Mouse (Mus musculus) kidney, postnatal 25 days (tissue): ENCODE measurements at regions not wholly inside any gene's neighbourhood (a gene's known extent, or its start where the extent isn't known, plus 50 kb on each side); places are given as distances from the start of the nearest gene placed in this dataset.

Source experiments
- DNase-seq, 2 experiments: peaks; one replicate each; pipeline ENCODE4 v3.0.0; 2021; ENCODE audit warnings: mixed read lengths in 2 of 2

DNA sequence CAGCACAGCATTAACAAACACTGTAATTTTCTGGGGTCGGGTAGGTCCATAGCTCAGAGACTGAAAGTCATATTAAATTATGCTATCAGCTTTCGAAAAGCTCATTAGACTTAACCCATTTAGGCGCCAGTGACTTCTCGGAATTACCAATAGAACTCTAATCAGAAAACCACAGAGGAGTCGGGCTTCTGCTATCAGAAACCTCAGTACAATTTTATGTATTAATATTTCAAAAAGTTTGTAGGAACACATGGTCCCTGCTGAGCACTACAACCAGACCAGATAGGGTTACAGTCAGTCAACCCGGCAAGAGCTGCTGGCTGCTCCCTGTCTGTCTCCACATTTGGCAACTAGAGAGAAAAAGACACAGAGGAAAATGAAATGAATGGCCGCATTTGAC lies 647.3 kb upstream of the Pabpc4l start:
- no peak for DNase-seq

DNA sequence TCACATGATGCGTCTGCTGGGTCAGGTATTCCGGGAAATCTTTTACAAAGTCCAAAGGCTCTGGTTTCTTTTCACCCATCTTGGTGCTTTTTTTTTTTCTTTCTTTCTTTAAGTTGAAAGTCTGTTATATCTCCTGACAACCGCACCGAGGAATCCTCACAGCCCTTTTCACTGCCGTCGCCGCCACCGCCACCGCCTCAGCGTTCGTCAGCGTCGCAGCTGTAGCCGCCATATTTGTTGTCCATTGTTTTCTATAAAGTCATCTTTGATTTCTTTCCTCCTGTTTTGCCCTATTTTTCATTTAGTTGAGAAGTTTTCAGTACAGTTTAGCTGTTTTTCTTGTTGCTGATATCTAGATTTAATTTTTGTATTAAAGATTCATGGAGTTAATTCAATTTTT lies 603.5 kb upstream of the Pabpc4l start:
- no peak for DNase-seq

DNA sequence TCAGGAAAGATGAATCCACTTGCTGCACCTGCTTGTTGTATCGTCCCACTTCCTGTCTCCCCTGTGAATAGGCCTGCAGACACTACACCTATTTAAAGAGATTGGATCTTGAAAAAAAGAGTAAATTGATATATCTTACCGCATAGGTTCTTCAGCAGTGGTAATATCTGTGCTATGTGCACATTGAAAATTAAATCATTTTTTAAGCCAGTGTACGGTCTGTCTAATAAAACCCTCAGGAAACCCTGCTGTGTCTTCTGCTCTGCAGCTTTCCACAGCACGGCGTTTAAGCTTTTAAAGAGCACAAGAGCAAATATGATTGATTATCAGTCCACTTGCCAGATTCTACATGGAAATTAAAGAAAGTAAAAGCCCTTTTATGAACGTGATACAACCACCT lies 577.7 kb upstream of the Pabpc4l start:
- DNase-seq, result no peak

DNA sequence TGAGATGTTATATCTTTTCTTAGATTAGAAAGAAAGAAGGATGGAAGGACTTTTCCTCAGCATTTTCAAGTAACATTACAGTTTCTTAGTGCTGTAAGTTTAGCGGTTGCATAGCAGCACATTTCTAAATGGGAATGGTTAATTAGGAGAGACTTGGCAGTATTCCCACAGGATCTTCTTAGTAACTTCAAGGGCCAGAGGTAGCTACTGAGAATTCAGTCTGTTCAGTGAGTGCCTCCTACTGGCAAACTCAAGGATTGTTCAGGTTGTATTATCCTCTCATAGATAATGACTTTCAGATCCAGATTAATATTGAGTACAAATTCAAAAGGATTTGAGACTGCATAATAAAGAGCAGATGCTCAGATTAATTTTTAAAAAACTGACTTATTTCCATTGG lies 571.3 kb upstream of the Pabpc4l start:
- DNase-seq, result no peak

DNA sequence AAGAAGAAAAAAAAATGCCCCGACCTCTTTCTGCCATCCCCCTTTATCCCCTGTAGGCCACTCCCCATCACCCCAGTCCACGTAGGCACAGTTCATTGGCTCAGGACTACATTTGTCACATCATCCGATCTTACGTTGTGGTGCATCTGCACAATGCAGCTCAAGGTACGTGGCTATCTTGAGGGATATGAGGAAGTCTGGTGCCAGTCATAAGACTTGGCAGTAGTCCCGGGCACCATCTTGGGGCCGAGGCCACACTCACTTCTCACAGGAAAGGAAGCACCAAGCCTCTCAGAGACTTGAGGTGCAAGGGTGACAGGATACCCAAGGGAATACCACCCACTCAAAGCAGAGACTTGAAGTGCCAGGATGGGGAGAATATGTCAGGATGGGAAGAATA lies 570.5 kb upstream of the Pabpc4l start:
- DNase-seq, result no peak

DNA sequence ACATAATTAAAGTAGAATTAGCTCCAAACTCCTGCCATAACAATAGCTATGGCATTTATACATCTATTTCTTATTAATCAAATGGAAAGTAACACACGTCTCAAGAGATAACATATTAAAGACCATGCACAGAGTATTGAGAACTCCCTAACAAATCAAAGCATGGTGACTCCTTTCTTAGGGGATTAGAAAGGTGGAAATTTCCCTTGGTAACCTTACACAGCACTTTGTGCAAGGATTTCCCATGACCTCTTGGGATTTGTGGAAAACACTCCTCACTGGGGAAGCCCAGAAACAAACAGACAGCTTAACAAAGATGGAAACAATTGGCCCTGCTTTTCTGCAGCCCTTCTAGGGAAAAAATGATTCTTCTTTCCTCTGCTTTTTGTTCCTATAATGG lies 562.4 kb upstream of the Pabpc4l start:
- no peak for DNase-seq

DNA sequence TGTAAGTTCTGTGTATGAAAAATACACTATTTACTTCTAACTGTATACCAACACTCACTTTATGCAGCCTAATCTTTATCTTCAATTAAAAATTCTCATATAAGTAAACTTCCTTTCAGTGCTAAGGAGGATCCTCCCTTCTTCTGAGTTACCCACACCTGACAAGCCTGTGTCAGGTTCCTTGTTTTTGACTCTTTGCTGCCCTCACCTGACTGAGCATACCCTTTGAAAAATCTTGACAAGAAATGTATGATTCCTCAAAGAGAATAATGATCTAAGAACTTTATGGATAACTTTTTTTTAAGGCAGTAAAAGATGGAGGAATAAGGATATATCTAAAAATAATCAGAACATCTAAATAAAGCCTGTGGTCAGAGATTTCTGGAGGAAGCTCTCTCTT lies 550.9 kb upstream of the Pabpc4l start:
- no peak for DNase-seq

DNA sequence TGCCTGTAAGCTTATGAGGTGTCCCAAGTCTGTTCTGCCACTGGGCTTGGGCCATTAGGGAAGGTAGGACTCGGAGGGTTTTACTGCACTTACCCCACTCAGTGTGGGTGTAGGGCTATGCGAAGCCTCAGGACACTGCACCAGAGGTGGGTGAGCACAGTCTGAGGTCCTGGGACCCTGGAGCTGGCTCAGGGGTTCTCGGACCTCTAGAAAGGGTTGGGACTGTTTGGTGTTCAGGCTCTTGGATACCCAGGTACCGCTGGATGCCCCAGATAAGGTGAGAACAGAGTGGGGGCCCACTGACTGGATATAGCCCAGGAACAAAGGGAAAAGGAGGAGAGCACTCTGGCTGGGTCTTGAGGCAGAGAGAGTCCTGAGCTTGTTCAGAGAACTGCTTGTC lies 522.7 kb upstream of the Pabpc4l start:
- no peak for DNase-seq

DNA sequence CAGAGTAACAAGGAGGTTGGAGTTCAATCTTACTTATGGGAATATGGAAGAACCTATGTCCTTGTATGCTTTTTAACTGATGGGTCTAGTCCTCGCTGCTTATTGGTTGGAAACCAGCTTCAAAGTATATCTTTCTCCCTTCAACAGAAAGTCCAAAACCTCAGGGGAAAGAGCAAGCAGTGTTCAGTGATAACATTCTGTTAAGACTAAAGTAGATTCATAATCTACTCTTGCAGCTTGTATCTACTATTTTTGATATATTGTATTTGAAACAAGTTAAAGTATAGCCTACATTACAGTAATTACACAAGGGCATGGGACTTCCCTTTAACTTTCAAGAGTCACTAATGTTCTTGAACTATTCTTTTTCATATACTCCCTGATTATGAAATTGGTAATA lies 522.0 kb upstream of the Pabpc4l start:
- DNase-seq, result no peak

DNA sequence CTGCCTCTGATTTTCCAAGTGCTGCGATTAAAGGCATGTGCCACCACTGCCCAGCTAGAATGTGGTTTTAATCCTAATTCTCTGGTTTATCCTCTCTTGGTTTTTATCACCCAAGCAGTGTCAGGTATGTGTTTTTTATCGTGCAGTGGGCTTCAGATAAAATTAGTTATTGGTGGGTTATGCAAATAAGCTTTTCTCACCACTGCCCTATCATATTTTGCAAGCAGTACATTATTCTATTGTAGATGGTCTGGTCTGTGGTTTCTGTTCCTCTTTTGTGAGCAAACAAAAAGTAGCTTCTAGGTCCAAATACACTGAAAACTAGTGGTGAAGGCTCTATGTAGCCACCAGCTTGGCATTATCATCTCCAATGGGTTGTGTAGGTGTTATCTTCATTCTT lies 503.4 kb upstream of the Pabpc4l start:
- no peak for DNase-seq

DNA sequence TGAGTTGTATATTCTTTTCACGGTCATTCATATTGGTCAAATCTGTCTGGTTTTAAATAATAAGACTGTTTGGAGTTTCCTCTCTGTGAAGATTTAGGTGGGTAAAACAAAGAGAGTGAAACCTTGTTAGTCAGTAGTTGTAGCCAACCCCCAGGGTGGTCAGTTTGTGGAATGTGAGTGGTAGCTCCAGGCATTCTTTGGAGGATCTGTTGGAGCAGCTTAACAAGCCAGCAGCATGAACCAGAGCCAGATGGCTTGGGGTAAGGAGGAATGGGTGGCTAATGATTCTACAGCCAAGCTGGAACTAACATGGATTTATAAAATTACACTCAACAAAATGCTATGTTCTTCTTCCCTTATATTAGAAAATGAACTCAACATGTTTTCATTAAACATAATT lies 489.7 kb upstream of the Pabpc4l start:
- DNase-seq, result peak in 1 of 2 experiments; percentile 21

DNA sequence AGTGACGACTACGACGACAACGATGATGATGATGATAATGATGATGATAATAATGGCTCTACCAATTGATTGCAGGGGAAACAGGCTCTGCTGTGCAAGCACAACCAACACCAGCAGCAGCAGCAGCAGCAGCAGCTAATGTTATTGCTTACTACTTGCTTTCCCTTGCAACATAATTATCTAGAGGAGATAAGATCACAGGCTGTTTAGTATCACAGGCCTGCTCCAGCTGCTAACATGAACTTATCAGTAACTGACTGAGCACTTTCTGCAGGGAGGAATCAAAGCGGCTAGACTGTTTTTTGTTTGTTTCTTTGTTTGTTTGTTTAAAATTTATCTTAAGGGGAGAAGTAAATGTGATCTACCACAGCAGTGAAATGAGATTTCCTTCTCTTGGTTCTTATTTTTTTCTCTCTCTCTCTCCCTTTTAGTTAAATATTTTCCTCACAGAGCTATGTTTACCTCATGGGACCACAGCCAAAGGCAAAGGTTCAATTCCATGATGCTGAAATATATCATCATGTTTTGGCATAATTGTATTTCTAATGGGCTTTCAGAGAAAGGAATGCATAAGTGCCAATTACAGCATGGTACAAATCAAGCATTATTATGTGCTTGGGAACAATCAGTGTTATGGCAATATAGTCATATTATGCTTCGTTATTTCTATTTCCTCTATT lies 443.2 kb upstream of the Pabpc4l start:
- no peak for DNase-seq

DNA sequence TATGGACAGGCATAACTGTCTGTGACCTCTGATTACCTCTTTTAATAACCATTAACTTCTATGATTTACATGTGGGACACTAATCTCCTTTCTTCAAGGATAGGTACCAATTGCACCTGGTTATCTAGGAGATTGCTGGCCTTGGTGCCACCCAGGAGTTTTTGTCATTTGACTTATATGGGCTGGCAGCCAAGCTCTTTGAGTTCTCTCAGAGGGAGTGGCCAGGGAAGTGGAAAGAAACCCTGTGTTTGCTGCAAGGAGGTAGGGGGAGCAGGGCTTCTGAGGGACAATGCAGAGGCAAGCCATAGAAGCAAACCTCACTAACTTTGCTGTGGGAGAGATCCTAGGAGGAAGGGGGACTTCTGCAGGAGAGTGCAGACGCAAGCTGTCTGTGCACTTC lies 427.8 kb upstream of the Pabpc4l start:
- DNase-seq, result no peak

DNA sequence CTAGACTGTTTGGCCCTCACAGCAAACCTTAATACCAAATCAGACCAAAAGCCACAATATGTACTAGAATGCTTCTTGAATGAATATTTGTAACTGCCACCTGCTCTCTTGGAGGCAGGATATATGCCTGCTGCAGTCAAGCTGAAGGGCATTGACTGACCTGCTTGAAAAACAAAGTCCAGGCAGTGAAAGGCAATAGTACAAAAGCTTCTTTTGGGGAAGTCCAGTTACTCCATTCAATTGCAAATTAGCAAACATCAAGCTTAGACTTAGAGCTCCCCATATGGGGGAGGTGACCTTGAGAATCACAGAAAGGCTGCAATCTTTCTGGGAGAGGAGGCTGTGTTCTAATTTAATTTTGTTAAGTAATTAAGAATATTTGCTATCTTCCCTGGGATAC lies 422.9 kb upstream of the Pabpc4l start:
- no peak for DNase-seq

DNA sequence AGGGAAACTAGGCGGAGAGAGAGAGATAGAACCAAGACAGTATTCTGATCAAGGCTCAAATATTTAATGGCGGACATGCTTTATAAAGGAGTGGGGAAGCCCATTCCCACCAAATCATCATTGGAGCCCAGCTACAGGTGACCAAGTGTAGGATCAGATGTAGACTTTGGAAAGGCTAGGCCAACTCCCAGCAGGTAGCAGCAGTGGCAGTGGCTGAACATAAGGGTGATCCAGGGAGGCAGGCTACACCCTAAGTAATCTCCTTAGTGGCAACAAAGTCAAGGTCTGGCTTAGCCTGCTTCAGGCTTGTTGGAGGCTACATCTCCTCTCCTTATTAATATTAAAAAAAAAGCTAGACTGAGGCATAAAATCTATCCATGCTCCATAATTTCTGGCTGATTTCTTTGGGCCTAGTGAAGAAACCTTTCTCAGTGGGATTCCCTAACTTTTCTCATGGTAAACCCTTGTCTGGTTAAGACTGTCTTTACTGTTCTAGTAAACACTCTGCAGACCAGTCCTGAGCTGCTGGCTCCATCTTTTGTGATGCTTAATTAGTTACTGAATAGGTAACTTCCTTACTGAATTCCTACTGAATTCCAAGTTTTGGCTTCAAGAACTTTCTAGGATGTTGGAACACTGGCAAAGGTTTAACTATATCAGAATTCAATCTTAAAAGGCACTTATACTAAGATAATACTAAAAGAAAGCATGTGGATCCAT lies 421.7 kb upstream of the Pabpc4l start:
- DNase-seq, result no peak

DNA sequence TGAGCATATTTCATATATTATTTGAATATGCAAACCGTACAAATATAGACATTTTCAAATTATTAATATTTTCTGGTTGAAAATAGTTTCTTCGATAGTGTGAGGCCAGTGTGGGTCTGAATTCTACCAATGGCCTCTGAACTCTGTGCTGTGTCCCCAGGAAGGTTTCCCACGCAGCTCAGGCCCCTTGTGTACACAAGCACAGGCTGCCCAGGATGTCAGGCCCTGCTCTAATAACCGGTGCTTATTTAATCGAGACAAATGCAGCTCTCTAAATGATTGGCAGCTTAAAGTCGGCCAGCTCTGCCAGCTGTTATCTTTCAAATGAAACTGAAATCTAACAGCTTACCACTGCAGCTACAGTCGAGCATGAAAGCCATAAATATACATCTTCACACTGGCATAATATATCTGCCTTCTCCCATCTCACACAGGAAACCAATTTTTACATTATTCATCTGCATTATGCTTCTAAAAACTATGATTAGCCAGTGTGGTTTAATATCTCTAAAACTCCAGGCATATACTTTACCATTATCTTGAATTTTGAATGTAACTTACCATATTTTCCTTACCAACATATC lies 400.5 kb upstream of the Pabpc4l start:
- no peak for DNase-seq

DNA sequence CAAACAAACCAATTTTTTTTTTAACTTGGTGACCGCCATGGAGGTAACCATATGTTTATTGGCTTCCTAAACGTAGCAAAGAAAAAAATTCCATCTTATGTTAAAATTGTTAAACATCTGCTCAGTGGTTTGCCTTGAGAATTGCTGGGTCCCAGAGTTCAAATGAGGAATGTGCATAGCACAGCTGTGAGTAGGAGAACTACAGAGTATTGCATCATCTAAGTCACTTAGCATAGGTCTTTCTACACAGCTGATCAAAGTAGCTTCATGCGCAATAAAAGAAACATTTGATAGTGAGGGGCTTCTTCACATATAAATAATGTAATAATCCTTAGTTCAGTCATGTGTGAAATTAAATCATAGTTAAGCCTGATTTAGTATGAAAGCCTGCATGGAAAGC lies 380.7 kb upstream of the Pabpc4l start:
- no peak for DNase-seq
